Mouse (Mus musculus) heart, postnatal 0 days (tissue): ENCODE data around the gene Speg.

ENCODE experiments used
- CTCF ChIP-seq: IDR thresholded peaks from 2 replicates; pipeline ENCODE4 v1.5.1; 2016; ENCODE audit warnings: antibody characterized with exemption, control low read depth, low read depth
- EP300 ChIP-seq: IDR thresholded peaks from 2 replicates; pipeline ENCODE4 v1.6.1; 2016; ENCODE audit warnings: antibody characterized with exemption, low read depth

DNA sequence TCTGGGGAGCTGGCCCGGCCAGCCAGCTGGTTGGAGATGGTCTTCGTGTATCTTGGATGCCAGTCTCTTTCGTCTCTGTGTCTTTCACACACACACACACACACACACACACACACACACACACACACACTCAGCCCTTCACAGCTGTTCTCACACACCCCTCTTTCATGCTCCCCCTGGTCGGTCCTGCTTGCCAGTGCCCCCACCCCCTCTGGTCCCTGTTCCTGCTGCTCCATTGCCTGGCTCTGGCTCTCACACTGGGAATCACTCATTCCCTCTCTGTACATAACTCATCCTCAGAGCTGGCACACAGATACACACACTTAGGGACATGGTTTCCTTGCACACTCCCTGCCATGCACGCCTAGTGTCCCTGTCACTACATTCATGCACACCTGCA lies 76.8 kb downstream of the Speg start:
- no peak for TF ChIP-seq CTCF
- TF ChIP-seq EP300: no peak
